Mouse (Mus musculus): ENCODE data around the gene Cmpk1.

Cmpk1 gene

GRCm38 (mm10) chr4:114945021-114945420 is 42.0 kb downstream of the Cmpk1 start:
- DNase-seq (ENCODE audit: low spot score in 2 of 2) = no peak

DNA sequence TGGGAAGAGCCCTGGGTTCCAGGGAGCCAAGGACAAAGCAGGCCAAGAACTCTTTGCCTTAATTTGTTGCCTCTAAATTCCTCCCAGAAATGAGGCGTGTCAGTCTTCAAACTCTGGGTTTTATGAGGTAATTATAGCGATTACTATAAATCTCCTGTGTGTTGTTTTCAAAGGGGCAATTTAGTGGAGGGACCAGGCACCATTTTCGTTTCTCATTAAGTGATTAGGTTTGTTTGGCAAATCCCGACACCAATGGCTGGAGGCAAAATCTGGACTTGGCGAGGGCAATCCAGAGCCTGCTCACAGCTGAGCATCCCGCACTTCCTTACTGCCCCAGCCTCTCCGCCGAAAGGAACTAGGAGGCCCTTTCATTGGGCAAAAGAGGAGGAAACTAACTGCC is 44.5 kb downstream of the Cmpk1 start:
- no peak for DNase-seq (ENCODE audit: low spot score in 2 of 2)

GRCm38 (mm10) chr4:114942112-114942511 is 44.9 kb downstream of the Cmpk1 start:
- DNase-seq (ENCODE audit: low spot score in 2 of 2) = no peak

DNA sequence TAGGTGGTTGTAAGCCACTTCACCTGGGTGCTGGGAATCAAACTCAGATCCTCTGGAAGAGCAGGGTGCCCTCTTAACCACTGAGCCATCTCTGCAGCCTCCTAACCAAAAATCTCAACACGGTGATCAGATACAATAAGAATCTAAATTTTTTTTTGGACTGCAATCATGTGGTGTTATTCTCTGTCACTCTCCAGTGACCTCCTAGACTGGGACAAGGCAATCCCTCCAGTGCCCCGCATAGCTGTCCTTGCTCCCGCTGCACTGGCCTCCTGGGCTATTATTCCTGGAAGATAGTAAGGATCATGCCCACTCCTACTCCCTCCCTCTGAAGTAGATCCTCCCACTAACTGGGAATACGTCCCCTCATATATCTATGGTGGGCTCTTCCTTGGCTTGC is 45.7 kb downstream of the Cmpk1 start:
- DNase-seq (ENCODE audit: low spot score in 2 of 2) = no peak

- DNase-seq (ENCODE audit: low spot score in 2 of 2) = no peak
Measured at GRCm38 (mm10) chr4:114938248-114938647, 48.8 kb downstream of the Cmpk1 start.

DNA sequence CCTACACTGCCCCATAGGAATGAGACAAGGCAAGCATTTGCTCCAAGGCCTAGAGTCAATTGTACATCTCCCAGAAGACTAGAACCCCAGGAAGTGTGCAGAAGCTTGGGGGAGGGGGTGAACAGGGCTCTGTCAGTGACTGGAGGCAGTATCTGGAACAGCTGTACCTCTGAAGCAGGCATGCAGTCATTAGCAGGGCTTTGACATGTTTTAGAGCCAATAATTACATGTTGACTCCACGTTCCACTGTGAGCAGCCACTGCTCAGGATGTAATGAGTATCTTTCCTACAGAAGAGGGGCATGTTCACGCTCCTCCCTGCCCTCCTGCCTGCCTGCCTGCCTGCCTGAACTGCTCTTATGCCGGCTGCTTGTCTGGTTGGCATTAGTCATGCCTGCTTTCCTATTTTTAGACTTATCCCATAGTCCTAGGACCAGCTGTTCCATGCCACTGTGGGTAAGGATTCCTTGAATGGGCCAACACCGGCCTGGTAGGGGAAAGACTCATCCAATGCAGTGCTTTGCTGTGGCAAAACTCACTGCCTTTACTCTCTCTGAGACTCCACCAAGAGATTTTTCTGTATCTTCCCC is 49.5 kb downstream of the Cmpk1 start:
- DNase-seq (ENCODE audit: low spot score in 2 of 2) = no peak

- DNase-seq (ENCODE audit: low spot score in 2 of 2) = no peak
Measured at GRCm38 (mm10) chr4:114934188-114934587, 52.9 kb downstream of the Cmpk1 start.

- no peak for DNase-seq (ENCODE audit: low spot score in 2 of 2)
Measured at GRCm38 (mm10) chr4:114932747-114933146, 54.3 kb downstream of the Cmpk1 start.

DNA sequence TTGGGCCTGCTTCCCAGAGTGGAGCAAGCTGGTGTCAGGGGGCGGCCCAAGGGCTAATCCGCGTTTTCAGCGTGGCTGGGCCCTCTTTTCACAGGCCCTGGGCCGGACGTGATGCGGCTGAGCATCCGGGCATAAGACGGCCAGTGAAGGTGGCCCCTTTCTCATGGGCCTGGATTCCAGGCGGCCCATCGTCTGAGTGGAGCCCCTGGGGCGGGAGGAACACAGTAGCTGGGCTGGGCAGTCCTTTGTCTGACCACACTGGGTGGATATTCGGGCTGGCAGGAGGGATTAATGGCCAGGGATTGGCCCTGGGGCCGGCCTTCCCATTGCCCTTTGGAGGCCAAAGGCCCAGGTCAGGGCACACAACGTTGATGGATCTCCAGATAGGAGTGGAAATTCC is 57.9 kb downstream of the Cmpk1 start:
- DNase-seq (ENCODE audit: low spot score in 2 of 2) = no peak

DNA sequence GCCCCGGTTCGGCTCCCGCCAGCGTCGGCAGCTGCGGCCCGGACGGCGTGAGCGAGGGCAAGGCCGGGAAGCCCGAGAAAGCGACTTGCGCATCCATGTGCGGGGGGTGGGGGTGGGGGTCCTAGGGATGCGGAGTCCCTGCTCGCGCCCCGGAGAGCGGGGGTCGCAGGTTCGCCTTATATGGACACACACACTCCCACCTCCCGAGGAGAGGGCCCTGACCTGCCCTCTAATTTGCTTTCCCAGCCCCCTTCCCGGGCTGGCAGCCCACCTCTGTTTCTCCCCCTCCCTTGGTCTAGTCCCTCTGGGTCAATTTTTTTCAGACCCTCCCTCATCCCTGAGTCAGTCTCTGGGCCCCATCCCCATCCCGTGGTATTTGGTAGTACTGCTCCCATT is 61.1 kb downstream of the Cmpk1 start, which contains the start of gene Foxe3:
Gene Foxe3, minus strand, starts transcription at position 97 of the 396 bp plus-strand sequence.
- no peak for DNase-seq (ENCODE audit: low spot score in 2 of 2)

GRCm38 (mm10) chr4:114924971-114925916 is 61.8 kb downstream of the Cmpk1 start:
- peak in 1 of 2 experiments; percentile 42 for DNase-seq (ENCODE audit: low spot score in 2 of 2)

DNA sequence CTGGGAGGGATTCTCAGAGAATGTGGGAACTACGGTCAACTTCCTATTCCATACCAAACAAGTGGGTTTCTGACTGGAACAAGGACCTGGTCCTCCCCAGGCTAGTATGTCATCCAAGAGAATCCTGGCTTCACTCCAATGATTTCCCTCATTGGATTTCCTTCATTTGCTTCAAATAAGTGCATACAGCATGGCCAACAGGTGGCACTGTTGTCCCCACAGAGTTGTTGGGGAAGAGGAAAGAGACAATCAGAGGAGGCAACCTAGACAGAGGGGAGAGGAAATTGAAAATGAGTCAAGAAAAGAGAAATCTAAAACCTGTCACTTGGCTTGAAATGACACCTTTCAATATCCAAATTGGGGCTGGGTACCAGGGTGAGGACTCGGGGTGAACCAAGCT is 70.0 kb downstream of the Cmpk1 start:
- no peak for DNase-seq (ENCODE audit: low spot score in 2 of 2)

DNA sequence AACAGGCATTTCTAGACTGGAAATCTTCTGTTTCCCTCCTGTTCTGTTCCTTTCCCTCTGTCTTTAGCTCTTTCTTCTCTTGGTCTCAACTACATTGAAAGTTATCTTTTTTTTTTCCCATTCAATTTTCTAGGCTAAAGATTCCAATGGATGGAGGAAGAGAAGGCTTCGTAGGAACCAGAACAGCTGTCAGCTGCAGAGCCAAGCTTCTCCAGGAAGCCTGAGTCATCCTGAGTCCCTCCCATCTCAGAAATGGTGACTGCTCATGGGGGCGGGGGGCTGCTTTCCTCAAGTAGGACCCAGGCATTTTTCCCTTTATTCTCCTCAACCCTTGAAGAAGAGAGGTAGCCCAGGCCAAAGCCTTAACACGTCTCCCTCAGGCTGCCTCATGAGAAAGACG is 71.0 kb downstream of the Cmpk1 start:
- no peak for DNase-seq (ENCODE audit: low spot score in 2 of 2)

DNA sequence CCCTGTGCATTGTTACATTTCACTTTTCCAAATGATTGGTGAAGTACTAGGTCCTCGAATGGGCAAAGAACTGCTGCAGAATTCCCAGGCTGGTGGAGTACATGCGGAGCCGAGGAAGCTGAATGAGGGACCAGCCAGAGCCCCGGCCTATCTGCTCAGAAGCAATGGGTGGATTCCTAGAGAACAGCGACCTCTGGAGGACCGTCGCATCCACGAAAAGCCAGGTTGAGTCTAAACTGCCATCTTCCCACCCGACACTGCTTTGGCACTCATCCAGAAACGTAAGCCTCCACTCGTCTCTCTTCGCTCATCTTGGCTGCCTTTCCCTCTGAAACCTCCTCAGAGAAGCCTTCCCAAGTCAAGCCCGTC is 73.5 kb downstream of the Cmpk1 start:
- peak in 1 of 2 experiments; percentile 25 for DNase-seq (ENCODE audit: low spot score in 2 of 2)

GRCm38 (mm10) chr4:114912705-114913593 is 74.1 kb downstream of the Cmpk1 start:
- DNase-seq (ENCODE audit: low spot score in 2 of 2) = no peak

DNA sequence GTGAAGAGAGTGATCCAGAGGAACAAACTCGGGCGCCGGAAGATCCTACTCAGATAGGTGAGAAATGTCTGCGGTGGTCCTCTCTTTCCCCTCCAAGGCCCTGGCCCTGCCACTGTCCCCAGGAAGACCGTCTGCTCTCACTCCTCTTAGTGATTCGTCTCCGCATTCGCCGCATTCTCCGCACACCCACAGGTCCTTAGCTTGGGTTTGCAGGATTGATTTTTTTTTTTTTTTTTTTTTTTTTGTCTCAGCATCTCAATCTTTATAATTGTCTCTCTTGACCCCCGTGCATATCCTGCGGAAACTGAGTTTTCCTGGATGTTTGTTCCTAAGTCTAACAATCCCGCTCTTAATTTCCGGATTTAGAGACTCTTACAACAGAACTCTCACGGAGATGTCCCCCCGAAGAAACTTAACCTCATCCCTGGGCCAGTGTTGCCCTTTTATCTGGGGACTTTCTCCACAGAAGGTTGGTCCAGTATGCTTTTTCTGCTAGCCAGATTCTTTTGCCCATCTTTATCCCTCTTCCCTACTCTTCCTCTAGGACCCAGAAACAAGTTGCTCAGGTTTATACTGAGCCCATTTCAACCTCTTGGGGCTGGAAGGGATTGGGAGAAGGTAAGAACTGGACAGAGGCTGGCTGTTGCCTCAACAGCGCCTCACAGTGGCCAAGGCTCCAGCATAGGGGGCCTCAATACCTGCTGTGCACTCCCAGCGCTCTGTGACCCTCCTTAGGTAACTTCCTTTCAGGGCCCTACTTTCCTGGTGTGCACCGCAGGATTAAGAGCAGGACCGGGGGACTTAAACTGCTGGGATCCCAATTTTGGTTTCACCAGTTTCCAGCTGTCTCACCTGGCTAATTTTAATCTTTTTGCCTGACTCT is 77.2 kb downstream of the Cmpk1 start:
- no peak for DNase-seq (ENCODE audit: low spot score in 2 of 2)

Measured in urinary bladder, adult 18-20 months (tissue).